Mouse (Mus musculus) heart, adult 9 months (tissue): ENCODE data around the gene Fkbp15.
A peak's percentile ranks its signal among the peaks of the same experiment; 100 is the strongest.
"Not testable (repeated sequence)": the region's sequence is repeated elsewhere in the genome, so short reads cannot be mapped to it uniquely, and the experiment has no call there.

ENCODE experiments used
- DNase-seq, 2 experiments: peaks; one replicate each; pipeline ENCODE4 v3.0.0; 2022; ENCODE audit warnings: low spot score in 2 of 2

Gene Fkbp15

DNA sequence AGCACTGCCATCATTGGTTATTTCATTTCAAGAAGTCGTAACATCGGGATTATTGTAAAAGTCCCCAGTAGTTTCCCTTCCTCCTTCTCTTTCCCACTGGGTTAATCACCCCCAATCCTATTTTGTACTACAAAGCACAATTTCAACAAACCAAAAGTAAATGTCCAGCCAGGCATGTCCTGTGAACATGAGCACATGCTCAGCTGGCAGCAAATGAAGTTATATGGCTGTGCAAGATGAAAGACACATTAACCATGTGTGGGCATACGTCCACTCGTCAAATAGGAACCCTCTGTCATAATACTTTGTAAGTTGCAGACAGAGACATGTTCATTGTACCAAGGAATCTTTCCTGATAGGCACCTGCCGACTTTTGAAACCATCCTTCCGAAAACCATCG is 77.4 kb downstream of the Fkbp15 start:
- no peak for DNase-seq

DNA sequence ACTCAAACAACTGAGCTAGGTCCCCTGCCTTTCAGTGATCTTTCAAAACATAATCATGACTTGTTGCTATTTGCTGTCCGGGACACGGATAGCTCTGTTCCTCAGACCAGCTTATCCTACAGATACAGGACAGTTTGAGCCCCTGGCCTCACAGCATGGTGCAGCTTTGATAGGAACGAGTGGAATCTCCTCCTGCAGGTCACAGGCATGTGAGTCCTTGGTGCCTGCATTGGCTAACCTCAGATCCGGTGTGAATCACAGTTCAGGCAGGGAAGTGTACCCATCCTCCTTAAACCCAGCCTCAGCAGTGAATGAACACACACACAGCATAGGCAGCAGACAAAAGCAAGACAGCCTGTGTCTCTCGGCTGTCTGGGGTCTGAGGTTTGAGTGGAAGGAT is 79.0 kb downstream of the Fkbp15 start:
- no peak for DNase-seq

DNA sequence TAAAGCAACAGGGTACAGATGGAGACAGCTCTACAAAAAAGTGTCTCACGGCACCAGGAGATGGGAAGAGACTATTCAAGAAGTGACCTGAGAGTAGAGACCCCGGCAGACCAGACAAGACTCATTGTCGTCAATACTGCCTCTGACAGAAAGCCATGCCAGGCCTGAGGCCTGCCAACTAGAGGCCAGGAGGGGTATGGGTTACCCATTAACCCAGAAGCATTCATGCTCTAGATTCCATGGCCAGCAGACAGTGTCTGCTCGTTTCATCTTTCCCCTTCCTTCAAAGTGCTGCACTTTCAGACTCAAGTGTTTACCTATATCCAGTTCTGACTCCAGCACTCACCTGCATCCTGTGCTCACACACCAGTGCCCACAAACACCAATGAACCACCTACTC is 82.3 kb downstream of the Fkbp15 start:
- DNase-seq = no peak

DNA sequence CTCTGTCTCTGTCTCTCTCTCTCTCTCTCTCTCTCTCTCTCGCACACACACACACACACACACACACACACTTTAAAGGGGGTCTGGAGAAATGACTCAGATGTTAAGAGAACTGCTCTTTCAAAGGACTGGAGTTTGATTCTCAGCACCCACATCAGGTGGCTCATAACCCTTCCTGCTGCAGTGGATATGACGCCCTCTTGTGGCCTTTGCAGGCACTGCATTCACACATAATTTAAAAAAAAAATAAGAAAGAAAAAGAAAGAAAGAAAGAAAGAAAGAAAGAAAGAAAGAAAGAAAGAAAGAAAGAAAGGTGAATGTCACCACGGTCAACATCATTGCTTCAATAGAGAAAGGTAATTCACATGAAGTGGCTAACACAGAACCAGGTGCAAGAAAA is 83.1 kb downstream of the Fkbp15 start:
- no peak for DNase-seq

DNA sequence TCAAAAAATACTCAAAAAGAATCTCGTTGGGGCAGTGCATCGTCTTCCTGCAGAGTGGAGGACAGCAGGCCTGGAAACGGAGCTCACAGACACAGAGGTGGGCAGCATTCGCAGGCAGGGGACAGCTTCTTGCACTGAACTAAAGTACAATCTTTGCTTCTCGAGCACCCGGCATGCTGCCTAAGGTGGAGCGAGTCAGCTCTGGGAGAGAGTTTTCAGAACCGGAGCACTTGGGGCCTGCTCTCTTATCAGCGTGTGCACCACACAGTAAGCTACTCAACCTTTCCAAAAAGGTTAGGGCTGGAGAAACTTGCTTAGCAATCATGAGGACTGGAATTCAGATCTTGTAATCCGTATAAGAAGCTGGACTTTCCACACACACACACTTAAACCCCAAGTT is 83.7 kb downstream of the Fkbp15 start:
- no peak for DNase-seq

DNA sequence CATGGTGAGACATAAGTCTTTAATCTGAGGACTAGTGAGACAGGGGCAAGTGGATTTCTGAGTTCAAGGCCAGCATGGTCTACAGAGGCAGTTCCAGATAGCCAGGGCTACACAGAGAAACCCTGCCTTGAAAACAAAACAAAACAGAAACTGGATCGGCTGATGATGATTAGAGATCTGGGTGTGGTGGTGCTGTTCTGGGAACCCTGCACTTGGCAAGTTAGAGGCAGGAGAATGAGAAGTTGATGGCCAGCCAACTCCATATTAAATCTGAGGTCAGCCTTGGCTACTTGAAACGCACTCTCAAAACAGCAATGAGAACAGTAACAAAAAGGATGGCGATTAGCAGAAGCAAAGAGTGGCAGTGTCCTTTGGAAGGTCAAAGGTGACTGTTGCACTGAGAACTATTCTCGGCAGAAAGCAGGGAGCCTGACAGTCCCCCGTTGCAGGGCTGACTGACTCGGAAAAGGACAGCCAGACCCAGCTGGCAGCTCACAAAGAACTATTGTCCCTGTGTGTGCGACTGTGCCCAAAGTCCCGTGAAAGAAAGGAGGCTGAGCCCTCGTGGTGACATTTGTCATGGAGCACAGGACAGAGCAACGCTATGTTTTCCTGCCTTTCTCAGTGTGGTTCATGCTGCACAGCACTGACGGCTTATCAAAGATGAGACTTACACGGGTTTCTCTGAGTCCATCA is 85.4 kb downstream of the Fkbp15 start:
- DNase-seq = peak; percentile 36 to 42

DNA sequence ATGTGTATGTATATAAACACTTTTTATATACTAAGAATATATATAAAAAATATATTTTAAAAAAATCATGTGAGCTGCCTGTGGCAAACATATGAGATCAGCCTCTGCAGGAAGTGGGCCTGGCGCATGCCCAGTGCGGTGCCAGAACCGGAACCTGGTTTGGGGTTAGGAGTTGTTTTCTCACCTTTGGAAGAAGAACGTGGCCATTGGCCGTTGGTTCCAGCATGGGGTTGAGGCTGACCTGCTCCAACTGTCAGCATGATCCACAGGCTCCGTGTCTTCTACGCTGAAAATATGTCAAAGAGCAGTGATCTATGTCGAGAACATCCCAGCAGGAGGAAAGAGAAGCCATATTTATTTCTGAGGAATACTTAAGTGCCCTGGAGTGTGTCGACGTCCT is 86.4 kb downstream of the Fkbp15 start:
- DNase-seq = no peak

DNA sequence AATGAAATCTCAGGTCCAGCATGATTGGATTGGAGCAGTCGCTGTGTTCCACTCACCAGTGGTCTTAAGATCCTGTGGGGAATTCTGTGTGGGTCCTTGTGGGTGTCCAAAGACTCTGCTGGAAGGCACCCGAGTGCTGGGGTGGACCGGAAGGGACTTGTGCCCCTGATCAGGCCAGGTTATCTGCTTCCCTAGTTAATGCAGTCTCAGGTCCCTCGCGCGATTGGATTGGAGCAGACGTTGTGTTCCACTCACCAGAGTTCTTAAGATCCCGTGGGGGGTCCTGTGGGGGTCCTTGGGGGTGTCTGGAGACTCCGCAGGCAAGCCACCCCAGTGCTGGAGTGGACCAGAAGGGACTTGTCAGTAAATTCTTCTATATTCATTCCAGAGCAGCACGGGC is 87.7 kb downstream of the Fkbp15 start:
- no peak for DNase-seq

DNA sequence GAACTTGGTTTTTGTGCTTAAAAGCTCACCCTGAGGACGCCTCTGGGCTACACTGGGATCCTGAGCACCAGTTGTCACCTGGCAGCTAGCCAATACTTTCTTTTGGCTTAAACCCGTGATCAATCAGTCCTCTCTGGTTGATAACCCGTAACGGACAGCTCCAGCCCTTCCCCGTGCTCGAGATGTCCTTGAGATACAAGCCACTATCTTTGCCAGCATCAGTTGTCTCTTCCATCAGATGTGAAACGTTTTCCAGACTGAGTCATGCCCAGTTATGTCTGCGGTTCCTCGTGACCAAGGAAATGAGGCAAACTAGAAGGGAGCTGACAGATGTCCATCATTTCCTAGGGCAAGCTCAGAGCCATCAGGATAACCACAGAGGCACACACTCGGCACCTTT is 93.2 kb downstream of the Fkbp15 start:
- DNase-seq = no peak

DNA sequence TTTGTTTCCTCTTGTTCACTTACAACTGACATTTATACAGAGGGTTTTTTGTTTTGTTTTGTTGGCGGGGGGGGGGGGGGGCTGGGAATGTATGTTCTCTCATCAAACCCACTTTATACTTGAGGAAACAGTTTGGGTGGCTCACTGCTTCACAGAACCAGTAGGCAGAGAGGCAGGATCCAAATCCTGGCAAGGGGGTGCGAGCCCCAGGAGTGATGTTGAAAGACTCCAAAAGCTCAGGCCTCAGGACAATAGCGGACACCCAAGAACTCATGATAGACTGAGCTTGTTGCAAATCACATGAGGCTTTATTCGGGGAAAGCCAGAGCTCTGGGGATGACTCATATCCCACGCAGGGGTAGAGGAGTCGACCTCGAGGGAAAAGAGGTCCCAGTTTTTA is 94.3 kb downstream of the Fkbp15 start:
- DNase-seq = not testable (repeated sequence)

DNA sequence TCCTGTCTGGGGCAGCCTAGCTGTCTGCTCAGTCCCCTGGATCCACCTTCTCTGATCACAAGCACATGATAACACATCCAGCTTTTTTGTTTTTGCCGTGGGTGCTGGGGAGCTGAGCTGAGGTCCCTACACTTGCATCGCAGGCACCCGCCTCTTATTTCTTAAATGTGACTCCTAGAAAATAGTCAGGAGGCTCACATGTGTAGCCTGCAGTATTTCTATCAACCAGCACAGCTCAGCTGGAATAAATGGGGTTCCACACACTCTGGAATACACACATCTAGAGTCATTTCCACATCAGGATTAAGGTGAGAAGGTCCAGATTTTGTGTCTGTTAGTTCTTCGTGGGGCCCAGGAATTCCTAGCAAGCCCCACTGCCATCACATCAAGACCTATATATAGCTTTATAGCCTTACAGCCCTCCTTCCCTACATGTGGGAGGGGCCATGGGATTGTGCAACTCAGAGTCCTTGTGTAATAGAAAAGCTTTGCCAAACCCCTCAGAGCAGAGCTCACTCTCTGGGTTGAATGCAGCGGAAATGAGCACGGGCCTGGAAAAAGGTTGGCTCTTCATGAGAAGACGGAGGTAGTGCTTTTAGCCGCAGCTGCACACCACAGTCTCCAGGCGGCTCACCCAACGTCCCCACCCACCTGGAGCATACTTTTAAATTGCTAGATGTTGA is 95.1 kb downstream of the Fkbp15 start:
- peak in 1 of 2 experiments; percentile 17 for DNase-seq

DNA sequence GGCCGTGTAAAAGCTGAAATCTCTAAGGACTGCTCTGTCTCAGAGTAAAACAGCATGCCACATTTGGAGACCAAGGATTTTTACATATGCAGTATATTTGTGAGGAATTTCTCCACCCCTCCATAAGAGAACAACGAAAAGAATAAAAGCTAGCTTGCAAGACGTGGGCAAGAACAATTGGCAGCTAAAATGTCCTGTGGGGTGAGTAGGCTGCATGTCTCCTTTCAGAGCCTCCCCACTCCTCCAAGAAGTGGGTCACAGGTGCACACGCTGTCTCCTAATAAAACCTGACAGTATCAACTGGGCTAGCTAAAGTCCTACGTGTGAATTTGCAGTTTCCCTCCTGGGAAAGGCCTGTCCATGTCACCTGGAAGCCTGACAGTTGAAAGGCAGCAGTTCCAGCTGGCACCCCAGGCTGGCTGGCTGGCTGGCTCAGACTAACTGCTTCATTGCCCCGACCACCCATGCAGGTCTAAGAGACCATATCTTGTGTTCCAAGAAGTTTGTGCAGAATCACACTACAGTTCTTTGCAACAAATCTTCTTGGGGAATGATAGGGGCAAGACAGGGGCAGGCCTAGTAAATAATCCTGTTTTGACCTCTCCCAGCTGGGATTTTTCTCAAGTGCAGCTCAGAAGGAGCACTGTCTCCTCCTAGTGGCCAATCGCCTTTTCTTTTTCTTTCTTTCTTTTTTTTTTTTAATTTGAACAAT is 97.1 kb downstream of the Fkbp15 start:
- DNase-seq = no peak

DNA sequence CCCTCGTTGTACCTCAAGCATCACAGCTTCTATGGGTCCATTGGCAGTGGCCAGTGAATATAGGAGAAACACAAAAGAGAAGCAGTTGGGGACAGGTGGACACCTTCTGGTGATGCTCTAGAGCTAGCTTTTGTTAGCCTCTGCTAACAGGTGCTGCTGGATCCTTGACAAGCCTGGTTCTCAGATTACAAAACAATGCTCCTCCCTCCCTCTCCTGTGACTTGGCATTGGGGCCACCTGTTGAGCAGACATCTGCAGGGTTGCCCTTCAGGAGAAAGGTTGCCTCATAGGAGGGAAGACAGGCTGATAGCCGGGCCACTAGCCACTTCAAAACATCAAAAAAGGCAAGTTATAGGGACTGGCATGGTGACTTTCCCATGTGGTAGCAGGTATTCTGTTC is 98.1 kb downstream of the Fkbp15 start, which contains the start of gene Slc31a2:
Gene Slc31a2, plus strand, starts transcription at position 287 of the 400 bp plus-strand sequence.
- DNase-seq = no peak

DNA sequence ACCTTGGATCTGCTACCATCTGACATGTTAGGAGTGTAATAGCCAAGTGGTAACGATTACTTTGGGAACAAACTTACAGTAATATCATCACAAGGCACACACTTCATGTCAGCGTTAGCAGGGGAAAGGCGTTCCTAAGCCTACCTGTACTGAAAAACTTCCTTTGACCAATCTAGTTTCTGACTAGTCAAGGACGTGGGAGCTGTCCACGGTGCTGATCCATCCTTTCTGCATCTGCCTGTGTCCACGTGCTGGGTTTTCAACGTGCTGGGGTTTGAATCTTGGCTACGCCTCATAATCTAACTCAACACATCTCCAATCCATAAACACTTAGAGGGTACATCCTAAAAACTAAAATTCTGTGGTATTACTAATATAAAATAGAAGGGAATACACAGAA is 103.4 kb downstream of the Fkbp15 start:
- no peak for DNase-seq

DNA sequence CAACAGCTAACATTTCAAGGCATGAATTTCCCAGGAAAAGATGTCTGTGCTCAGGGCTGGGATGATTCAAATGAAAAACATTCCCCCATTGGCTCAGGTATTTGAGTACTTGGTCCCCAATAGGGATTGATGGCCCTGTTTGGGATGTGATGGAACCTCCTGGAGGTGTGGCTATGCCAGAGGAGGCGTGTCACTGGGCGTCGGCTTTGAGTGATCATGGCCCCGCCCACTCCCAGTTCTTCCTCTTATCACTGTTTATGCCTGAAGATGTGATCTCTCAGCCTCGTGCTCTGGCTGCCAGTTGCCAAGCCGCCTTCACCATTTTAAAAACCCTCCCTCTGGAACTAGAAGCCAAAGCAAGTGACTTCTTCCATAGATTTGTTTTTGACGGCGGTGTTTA is 105.8 kb downstream of the Fkbp15 start:
- no peak for DNase-seq

DNA sequence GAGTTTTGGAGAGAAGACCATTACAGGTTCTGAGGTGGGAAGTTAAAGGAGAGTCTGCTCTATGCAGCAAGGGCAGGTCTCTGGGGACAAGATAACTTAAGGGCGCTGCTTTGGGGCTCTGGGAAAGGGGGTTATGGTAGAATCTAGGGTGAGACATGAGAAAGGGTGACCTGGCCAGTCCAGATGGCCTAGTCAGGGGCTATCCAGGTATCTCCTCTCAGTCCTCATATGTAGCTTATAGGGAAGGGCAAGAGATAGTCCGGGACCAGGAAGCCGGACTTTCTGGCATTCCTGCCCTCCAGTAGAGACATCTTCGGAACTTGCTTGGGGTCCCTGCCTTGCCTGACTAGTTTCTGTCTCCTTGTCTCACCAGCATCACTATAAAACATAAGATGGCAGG is 108.6 kb downstream of the Fkbp15 start:
- no peak for DNase-seq

DNA sequence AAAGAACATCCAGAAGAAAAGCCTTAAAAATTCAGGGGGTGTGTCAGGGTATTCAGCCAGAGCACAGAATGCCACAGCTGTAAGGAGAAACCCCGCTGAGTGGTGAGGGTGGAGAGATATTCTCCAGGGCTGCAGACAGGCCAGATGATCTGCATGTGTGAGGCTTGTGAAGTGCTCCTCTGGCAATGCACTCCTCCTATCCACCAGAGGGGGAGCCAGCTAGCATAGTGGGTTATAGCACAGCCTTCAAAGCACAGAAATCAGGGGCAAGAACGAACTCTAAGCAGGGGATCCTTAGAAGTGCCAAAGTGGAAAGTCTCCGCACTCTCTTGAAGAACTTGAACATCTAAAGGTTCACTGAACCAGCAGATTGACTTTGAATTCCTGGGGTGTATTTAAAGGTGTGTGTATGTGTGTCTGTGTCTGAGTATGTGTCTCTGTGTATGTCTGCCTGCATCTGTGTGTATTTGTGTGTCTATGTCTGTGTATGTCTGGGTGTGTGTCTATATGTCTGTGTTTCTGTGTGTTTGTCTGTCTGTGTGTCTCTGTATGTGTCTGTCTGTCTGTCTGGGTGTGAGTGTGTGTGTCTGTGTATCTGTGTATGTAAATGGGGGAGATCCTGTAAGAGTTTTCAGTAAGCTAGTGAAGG is 109.3 kb downstream of the Fkbp15 start:
- no peak for DNase-seq
